Mouse (Mus musculus) liver, embryonic 13.5 days (tissue): ENCODE measurements around the gene Ncan. TPM values are rescaled to one million over a fixed set of nuclear protein-coding genes. Genes with fewer than 3 reads are reported as not detected.
"Not testable (repeated sequence)": the region's sequence is repeated elsewhere in the genome, so short reads cannot be mapped to it uniquely, and the experiment has no call there.

Source experiments
- ATAC-seq: fragments of 200-750 bp; cut with Nextera tagmentation; 2 replicates; pipeline ENCODE4 v1.8.0; 2017; ENCODE audit warnings: low read depth, mild to moderate bottlenecking, moderate number of reproducible peaks, moderate library complexity
- DNase-seq: peaks from one replicate; pipeline ENCODE4 v3.0.0; 2022
- H3K27ac ChIP-seq: fragments of 300-500 bp; sonication (generic); 2 replicates; pipeline ENCODE4 v1.5.1; 2015; ENCODE audit warnings: moderate library complexity, mild to moderate bottlenecking, inconsistent platforms
- H3K27me3 ChIP-seq: fragments of 300-500 bp; sonication (generic); 2 replicates; pipeline ENCODE4 v1.6.1; 2015; ENCODE audit warnings: mild to moderate bottlenecking, inconsistent platforms
- H3K36me3 ChIP-seq: fragments of 300-500 bp; sonication (generic); 2 replicates; pipeline ENCODE4 v1.6.1; 2015; ENCODE audit warnings: mild to moderate bottlenecking, inconsistent platforms
- H3K4me1 ChIP-seq: fragments of 300-500 bp; sonication (generic); replicated peaks from 2 replicates; pipeline ENCODE4 v1.6.1; 2015; ENCODE audit warnings: inconsistent platforms
- H3K4me2 ChIP-seq: fragments of 300-500 bp; sonication (generic); 2 replicates; pipeline ENCODE4 v1.6.1; 2015; ENCODE audit warnings: inconsistent platforms, mild to moderate bottlenecking, moderate library complexity
- H3K4me3 ChIP-seq: fragments of 300-500 bp; sonication (generic); replicated peaks from 2 replicates; pipeline ENCODE4 v1.5.1; 2015; ENCODE audit warnings: mild to moderate bottlenecking, inconsistent platforms
- H3K9ac ChIP-seq: fragments of 300-500 bp; sonication (generic); 2 replicates; pipeline ENCODE4 v1.6.1; 2015; ENCODE audit warnings: mild to moderate bottlenecking, inconsistent platforms
- H3K9me3 ChIP-seq: fragments of 300-500 bp; sonication (generic); replicated peaks from 2 replicates; pipeline ENCODE4 v1.6.1; 2016; ENCODE audit warnings: inconsistent platforms
- WGBS: fragments of 180-500 bp; shearing (Covaris S2); methylation state at CpG from one replicate; pipeline ENCODE4 v1.1.7; 2015; ENCODE audit not compliant: insufficient replicate concordance; 5-methylcytosine and 5-hydroxymethylcytosine counted together
- microRNA-seq: library from miRNA; unstranded; fragments of <30 nt; microRNA quantifications from one replicate; pipeline ENCODE4, GENCODE M21; 2016
- polyA plus RNA-seq: library from polyadenylated mRNA; unstranded; fragments of >200 nt; fragmentation: Nextera tagmentation; extraction: Ambion mirVana; gene quantifications from 2 replicates; pipeline ENCODE4 v1.2.1, GENCODE M21; 2015

Gene Ncan
- polyA plus RNA-seq, 1 experiment from 2014 or later: 0.13 TPM

GRCm38 (mm10) chr8:70073682-70074081 is 47.0 kb downstream of the Ncan start:
- no peaks in the 10 kb centered on the region for H3K9me3 ChIP-seq
- peaks cover 20% of the 10 kb centered on the region for H3K4me1 ChIP-seq
- H3K4me3 ChIP-seq: no peak overlapping the region
- peaks cover 32% of the 10 kb centered on the region for H3K36me3 ChIP-seq
- H3K27me3 ChIP-seq: no peaks in the 10 kb centered on the region; the same call in 1 of the 2 replicates
- WGBS: 11% methylated on average over 1 of the region's 1 CpGs
- H3K27ac ChIP-seq: no peak overlapping the region
- no peak overlapping the region for H3K9ac ChIP-seq
- ATAC-seq (no peak), DNase-seq (no peak)
- 0 out of 2 replicates have a peak overlapping the region, but pooled peaks have one; percentile 68 for H3K4me2 ChIP-seq

- peak overlapping the region; percentile 68 for H3K4me2 ChIP-seq
- no peaks in the 10 kb centered on the region; the same call in 1 of the 2 replicates for H3K27me3 ChIP-seq
- peak overlapping the region; percentile 47 for H3K9ac ChIP-seq
- ATAC-seq (no peak), DNase-seq (no peak)
- H3K4me3 ChIP-seq: peak overlapping the region; percentile 38
- H3K4me1 ChIP-seq: peaks cover 20% of the 10 kb centered on the region
- H3K36me3 ChIP-seq: peaks cover 34% of the 10 kb centered on the region
- no peak overlapping the region for H3K27ac ChIP-seq
- 49% methylated on average over 8 of the region's 8 CpGs for WGBS
- H3K9me3 ChIP-seq: no peaks in the 10 kb centered on the region
Observed at GRCm38 (mm10) chr8:70073120-70073519, 47.6 kb downstream of the Ncan start.

GRCm38 (mm10) chr8:70072441-70073069 is 48.1 kb downstream of the Ncan start, which contains the start of gene Tm6sf2:
Gene Tm6sf2, plus strand, starts transcription at chr8:70072924.
- no peak for DNase-seq
- Histone ChIP-seq H3K27me3 (no peaks in the 10 kb centered on the region; the same call in 1 of the 2 replicates), H3K4me1 (peaks cover 20% of the 10 kb centered on the region), H3K27ac (no peak within 1 kb of the TSS), H3K4me3 (peak within 1 kb of the TSS; percentile 38), H3K9ac (peak within 1 kb of the TSS; percentile 47), H3K4me2 (peak within 1 kb of the TSS; percentile 68), H3K36me3 (peaks cover 39% of the 10 kb centered on the region), H3K9me3 (no peaks in the 10 kb centered on the region)
- WGBS: 13% methylated on average over 14 of the region's 27 CpGs
- peak; percentile 78 for ATAC-seq

- Histone ChIP-seq H3K27ac (no peak overlapping the region), H3K4me3 (no peak overlapping the region)
- no peak for DNase-seq
Observed at GRCm38 (mm10) chr8:70071836-70072440, 48.7 kb downstream of the Ncan start.

DNA sequence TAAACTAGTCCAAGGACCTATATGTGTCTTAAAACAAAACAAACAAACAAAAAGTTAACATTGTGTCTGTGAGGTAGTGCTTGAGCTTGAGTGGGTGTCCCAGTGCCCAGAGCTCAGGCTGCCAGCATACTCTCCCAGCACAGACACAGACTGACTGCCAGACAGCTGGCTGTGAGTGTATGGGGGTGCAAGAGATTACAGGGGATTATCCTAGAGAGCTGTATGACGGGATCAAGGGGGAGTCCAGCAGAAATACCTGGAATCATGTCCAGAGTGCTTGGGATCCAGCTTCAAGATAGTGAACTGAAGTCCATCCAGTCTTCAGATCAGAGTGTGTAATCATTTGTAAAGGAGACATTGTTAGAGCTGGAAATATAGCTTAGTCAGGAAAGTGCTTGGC is 63.0 kb downstream of the Ncan start:
- Histone ChIP-seq H3K36me3 (peaks cover 93% of the 10 kb centered on the region), H3K9me3 (no peaks in the 10 kb centered on the region), H3K4me3 (no peak overlapping the region), H3K27me3 (no peaks in the 10 kb centered on the region), H3K9ac (no peak overlapping the region), H3K4me2 (no peak overlapping the region), H3K4me1 (no peaks in the 10 kb centered on the region), H3K27ac (no peak overlapping the region)
- DNase-seq (no peak), ATAC-seq (no peak)
- WGBS: 75% methylated on average over 1 of the region's 1 CpGs

More at GRCm38 (mm10) chr8:70071836-70072440, 48.7 kb downstream of the Ncan start:
- Histone ChIP-seq H3K36me3 (peaks cover 45% of the 10 kb centered on the region), H3K27me3 (no peaks in the 10 kb centered on the region; the same call in 1 of the 2 replicates), H3K4me1 (peaks cover 20% of the 10 kb centered on the region), H3K4me2 (peak overlapping the region; percentile 68), H3K9ac (no peak overlapping the region), H3K9me3 (no peaks in the 10 kb centered on the region)
- 63% methylated on average over 2 of the region's 2 CpGs for WGBS
- ATAC-seq: no peak

DNA sequence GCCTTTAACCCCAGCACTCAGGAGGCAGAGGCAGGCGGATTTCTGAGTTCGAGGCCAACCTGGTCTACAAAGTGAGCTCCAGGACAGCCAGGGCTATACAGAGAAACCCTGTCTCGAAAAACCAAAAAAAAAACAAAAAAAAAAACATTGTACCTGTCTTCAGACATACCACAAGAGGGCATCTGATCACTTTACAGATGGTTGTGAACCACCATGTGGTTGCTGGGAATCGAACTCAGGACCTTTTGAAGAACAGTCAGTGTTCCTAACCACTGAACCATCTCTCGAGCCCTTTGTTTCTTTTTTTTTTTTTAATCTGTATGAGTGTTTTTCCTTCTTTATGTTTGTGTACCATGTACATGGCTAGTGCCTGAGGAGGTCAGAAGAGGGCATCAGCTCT is 70.2 kb downstream of the Ncan start:
- peaks cover 70% of the 10 kb centered on the region for H3K36me3 ChIP-seq
- not testable (repeated sequence) for H3K4me1 ChIP-seq, H3K27ac ChIP-seq, H3K27me3 ChIP-seq, DNase-seq, H3K9ac ChIP-seq, H3K9me3 ChIP-seq, ATAC-seq, H3K4me2 ChIP-seq, H3K4me3 ChIP-seq
- 80% methylated on average over 5 of the region's 5 CpGs for WGBS

DNA sequence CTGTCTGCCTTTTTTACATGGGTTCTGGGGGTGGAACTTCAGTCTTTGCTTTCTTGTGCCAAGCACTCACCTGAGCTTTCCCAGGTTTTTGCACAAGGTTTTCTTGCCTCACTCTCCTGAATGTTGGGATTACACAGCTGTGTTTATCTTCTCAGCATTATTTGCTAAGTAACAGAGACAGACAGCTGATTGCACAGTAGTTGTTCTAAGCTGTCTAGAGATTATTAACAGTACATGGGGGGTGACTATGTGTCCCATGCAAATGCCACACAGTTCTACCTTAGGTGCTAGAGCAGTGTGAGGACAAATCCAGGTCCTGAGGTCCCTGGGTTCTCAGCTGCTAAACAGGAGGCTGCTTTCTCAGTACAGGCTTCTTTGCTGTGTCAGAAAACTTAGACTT is 71.0 kb downstream of the Ncan start:
- Histone ChIP-seq H3K36me3 (peaks cover 63% of the 10 kb centered on the region), H3K4me2 (no peak overlapping the region), H3K27me3 (no peaks in the 10 kb centered on the region), H3K27ac (no peak overlapping the region), H3K9ac (no peak overlapping the region), H3K4me3 (no peak overlapping the region), H3K9me3 (no peaks in the 10 kb centered on the region), H3K4me1 (peaks cover 2% of the 10 kb centered on the region)
- DNase-seq (no peak), ATAC-seq (no peak)

DNA sequence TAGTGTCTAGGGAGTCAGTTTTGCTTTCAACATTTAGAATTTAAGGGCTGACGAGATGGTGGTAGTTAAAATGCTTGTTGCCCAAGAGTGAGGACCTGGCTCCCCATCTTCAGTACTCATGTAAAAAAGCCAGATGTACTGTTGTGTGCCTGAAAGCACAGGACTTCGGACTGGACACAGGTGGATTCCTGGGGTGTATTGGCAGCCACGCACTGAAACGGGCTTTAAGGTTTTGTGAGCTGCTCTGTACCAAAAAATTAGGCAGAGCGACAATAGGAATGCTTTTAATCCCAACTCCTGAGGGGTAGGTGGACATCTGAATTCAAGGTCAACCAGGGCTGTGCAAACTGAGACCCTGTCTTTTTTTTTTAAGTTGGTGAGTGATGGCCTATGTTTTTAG is 76.7 kb downstream of the Ncan start:
- Histone ChIP-seq H3K4me2 (peak overlapping the region; percentile 94), H3K27ac (no peak overlapping the region), H3K9me3 (no peaks in the 10 kb centered on the region), H3K4me3 (peak overlapping the region; percentile 87), H3K9ac (peak overlapping the region; percentile 95), H3K27me3 (no peaks in the 10 kb centered on the region), H3K36me3 (peaks cover 14% of the 10 kb centered on the region), H3K4me1 (peaks cover 46% of the 10 kb centered on the region)
- ATAC-seq (no peak), DNase-seq (no peak)
- 75% methylated on average over 5 of the region's 5 CpGs for WGBS

Small RNAs within 50 kb of the gene (microRNA-seq; reads per million reads assigned to microRNA genes)
- gene Mir7066: not detected

Other genes with a start within 250 kb of the Ncan start
- 0.03 and 0.09 TPM in 2 replicates for gene Cilp2, start 233.2 kb downstream of the Ncan start, polyA plus RNA-seq
- 2.4 and 2.5 TPM in 2 replicates for gene Tssk6, start 218.7 kb downstream of the Ncan start, polyA plus RNA-seq
- 109 and 114 TPM in 2 replicates for gene Ndufa13, start 218.3 kb downstream of the Ncan start, polyA plus RNA-seq
- gene Yjefn3, start 218.2 kb downstream of the Ncan start, polyA plus RNA-seq: 0.74 and 0.81 TPM in 2 replicates
- 27.1 and 27.8 TPM in 2 replicates for gene Gatad2a, start 124.5 kb downstream of the Ncan start, polyA plus RNA-seq
- gene Mau2, start 78.1 kb downstream of the Ncan start, polyA plus RNA-seq: 22.7 and 26.6 TPM in 2 replicates
- gene Sugp1, start 78.1 kb downstream of the Ncan start, polyA plus RNA-seq: 20.2 and 21.7 TPM in 2 replicates
- 0.98 and 1.1 TPM in 2 replicates for gene Tm6sf2, start 47.9 kb downstream of the Ncan start, polyA plus RNA-seq
- 0.05 and 0.51 TPM in 2 replicates for gene Hapln4, start 37.4 kb downstream of the Ncan start, polyA plus RNA-seq
- gene Nr2c2ap, start 10.5 kb upstream of the Ncan start, polyA plus RNA-seq: 26.2 and 28.5 TPM in 2 replicates
- gene Rfxank, start 18.3 kb upstream of the Ncan start, polyA plus RNA-seq: 6.6 and 7.1 TPM in 2 replicates
- gene Borcs8, start 18.6 kb upstream of the Ncan start, polyA plus RNA-seq: 25.0 and 25.8 TPM in 2 replicates
- 0.08 and 0.17 TPM in 2 replicates for gene Mef2b, start 18.8 kb upstream of the Ncan start, polyA plus RNA-seq
- 27.8 and 31.4 TPM in 2 replicates for gene Tmem161a, start 51.5 kb upstream of the Ncan start, polyA plus RNA-seq
- 3.5 and 5.0 TPM in 2 replicates for gene Slc25a42, start 91.4 kb upstream of the Ncan start, polyA plus RNA-seq
- gene Sugp2, start 113.4 kb upstream of the Ncan start, polyA plus RNA-seq: 12.4 and 14.3 TPM in 2 replicates
- 17.4 and 18.9 TPM in 2 replicates for gene Armc6, start 113.6 kb upstream of the Ncan start, polyA plus RNA-seq
- gene Homer3, start 162.0 kb upstream of the Ncan start, polyA plus RNA-seq: 8.6 and 9.4 TPM in 2 replicates
- gene Ddx49, start 181.6 kb upstream of the Ncan start, polyA plus RNA-seq: 32.4 and 34.1 TPM in 2 replicates
- 170 and 197 TPM in 2 replicates for gene Cope, start 181.6 kb upstream of the Ncan start, polyA plus RNA-seq
- 0.15 and 0.30 TPM in 2 replicates for gene Cers1, start 194.9 kb upstream of the Ncan start, polyA plus RNA-seq
- gene Gdf1, start 208.9 kb upstream of the Ncan start, polyA plus RNA-seq: 0.17 and 0.29 TPM in 2 replicates
- gene Upf1, start 232.4 kb upstream of the Ncan start, polyA plus RNA-seq: 11.5 and 12.8 TPM in 2 replicates